Mouse (Mus musculus): ENCODE measurements at regions not wholly inside any gene's neighbourhood (a gene's known extent, or its start where the extent isn't known, plus 50 kb on each side); places are given as distances from the start of the nearest gene placed in this dataset.

DNA sequence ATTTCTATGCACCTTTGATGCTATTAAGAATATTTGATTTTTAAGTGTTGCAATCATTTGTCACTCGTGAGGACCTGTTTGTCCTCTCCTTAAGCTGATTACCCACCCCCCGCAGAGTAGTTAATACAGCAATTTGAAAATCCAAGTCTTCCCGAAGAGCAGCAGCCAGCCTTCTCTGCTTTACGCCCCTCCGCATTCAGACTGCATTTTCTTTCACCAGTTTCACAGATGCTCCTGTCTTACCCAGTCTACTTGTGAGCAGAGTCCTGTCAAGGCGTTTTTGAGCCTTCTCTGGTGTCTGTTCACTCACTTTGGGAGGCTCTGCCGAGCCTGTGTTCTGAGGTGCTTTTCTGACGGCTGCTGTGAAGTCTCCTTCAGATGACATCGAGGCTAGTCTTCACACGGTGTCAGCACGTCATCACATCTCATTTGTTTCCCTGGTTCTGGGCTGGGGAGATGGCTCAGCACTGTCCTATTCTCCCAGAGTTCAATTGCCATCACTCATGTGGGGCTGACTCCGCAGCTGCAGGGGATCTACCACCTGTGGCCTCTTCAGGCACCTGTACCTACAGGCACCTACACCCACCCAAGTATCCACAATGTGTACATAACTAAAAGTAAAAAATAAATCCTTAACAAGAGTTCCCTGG lies 178.3 kb downstream of the Bcl2l11 start:
- ATAC-seq = no peak

DNA sequence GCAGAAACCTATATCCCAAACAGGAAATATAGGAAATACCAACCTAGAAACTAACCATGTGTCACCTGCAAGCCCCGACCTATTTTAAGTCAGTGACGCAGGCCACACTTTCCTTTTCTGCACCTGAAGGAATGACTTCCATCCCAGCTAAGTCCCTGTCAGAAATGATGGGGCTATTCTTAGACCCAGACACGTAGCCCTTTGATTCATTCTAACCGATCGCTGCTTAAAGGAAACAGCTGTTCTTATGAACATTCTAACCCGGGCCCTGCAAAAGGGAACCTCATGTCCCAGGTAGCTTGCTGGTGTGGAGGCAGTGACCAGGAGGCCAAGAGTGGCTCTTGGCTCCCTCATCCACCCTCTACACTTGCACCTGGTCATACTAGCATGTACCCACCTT lies 180.9 kb downstream of the Bcl2l11 start:
- ATAC-seq = no peak

DNA sequence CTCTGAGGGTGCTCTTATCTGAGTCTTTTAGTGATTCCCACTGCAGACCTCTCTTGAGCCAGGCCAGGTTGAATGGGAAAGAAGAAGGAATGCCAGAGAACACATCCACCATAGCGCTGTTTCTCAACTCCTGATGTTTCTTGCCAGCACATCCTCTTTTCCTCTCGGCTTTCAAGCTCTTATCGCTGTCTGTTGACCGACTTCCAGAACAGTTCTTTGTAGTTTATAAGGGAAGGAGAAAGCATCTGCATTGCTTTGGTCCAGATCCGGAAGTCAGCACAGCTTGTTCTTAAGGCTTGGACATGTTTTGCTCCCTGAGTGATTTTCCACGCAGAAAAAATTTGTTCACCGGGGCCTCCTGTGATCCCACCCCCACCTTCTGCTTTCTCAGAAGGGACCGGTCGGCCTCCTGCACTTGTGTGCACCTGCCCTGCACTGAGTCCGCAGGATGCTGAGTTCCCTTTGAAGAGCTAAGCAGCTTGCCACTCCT lies 183.7 kb downstream of the Bcl2l11 start:
- ATAC-seq = no peak

DNA sequence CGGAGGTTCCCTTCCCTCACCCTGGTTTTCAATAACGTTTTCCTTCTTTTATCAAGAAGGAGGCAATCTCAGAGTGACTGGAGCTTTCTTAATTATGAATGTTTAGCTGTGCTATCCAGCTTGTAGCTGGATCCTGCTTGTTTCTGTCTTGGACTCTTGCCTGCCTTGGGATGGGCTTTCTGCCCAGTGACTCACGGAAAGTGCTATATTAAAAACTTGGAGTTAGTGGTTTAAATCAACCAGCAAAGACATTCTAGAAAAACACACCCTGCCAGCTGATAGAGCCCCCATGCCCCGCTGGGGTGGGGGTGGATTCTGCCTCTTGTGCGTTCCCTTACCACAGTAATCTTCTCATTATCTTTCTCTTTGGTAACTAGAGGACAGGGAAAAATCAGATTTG lies 184.2 kb downstream of the Bcl2l11 start:
- no peak for ATAC-seq

DNA sequence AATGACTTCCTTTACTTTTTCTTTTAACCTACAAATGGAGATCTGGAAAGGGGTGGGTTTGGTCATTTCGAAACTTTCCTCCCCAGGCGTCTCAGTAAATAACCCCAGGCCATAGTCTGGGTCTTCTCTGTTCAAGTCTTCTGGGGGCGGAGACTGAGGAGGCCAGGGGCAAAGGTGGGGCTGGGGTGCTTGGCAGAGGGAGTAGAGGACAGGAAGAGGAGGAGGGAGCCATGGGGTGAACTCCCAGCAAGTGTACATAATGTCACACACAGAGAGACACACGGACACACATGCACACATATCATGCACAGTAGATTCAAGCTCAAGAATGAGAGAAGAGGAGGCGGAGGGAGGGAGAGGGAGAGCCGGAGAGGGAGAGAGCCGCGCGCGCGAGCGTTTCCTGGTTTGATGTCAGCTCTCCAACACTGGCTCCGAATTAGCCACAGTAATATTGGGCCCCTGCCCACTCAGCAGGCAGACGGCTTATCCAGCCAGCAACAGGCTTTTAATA lies 186.3 kb downstream of the Bcl2l11 start:
- ATAC-seq = peak; percentile 76

DNA sequence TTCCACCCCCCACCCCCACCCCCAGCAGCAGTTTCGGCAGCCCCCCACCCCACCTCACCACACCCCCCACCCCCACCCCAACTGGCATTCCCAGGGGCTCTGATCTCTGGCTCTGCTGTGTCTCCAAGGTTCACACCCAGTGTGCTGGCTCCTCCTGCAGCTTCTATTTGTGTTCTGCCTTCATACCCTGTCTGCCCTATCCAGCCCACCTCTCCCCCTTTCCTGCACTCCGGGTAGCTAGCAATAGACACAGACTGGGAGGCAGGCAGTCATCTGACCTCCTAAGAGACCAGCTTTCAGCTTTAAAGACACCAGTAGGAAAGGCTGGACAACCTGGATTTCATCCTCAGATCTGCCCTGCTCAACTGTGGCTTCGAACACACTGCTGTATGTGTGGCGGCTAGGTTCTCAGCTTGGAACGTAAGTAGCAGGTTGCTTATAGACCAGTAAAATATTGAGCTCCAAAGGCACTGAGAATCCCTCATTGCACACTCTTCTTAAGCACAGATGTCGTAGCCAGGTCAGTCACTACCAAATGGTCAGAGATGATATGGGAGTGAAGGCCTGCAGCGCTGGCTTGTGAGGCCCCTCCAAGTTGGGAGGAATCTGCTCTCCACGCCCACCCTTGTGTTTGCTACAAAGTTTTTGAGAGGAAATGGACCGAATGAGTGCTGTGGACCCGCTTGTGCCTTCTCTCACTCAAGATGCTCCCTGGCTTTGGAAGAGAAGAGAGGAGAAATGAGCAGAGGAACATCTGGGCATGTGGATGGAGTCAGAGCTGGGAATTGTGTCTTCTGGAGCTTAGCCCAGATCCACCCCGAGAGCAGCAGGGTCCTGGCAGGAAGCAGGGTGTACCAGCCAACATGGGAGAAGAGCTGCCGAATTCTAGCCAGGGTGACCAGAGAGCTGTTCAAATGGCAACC lies 187.1 kb downstream of the Bcl2l11 start:
- no peak for ATAC-seq

DNA sequence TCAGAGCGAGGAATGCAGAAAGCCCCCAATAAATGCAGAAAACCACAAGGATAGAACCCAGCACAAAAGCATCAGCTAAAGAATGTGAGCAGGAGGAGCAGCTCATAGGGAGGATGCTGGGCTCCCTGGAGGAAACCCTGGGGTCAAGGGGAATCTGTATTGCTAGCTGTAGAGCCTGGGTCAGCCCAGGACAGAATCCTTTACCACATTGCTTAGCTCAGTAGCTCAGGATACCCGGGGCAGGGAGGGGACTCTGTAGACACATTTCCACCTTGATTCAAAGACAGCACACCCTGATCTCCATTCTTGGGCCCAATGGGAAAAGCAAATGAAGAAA lies 187.7 kb downstream of the Bcl2l11 start:
- ATAC-seq = no peak

DNA sequence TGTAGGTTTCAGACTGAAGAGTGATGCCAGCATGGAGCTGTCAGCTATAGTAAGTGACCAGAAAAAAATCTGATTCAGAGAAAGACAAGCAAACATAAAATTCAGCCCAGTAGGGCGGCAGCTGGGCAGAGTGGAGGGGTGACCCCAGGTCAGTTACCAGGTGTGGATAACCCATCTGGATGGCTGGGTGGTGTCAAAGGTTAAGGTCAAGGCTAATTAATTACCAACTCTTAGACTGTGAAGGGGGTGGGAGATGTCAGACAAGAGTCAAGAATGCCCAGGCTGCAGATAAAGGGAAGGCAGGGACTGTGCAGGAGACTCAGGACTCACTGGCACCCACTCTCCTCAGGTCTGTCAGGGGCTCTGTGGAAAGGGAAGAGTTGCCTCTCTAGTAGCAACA lies 188.1 kb downstream of the Bcl2l11 start:
- no peak for ATAC-seq

DNA sequence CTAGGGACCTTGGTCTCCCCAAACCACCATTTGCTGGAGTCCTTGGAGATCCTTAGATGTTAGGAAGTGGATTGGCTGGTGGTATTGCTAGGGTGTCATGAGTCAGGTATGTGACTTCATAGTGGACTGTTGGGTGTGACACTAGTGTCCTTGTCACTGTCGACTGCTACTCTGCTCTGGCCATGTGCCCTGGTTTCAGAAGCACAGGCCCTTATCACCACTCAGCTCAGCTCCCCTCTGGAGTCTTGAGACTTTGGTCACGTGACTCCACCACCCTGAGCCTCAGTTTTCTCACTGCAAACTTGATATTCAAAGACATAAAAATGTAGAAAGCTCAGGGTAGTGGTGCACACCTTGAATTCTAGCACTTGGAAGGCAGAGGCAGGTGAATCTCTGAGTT lies 190.7 kb downstream of the Bcl2l11 start:
- ATAC-seq = no peak

DNA sequence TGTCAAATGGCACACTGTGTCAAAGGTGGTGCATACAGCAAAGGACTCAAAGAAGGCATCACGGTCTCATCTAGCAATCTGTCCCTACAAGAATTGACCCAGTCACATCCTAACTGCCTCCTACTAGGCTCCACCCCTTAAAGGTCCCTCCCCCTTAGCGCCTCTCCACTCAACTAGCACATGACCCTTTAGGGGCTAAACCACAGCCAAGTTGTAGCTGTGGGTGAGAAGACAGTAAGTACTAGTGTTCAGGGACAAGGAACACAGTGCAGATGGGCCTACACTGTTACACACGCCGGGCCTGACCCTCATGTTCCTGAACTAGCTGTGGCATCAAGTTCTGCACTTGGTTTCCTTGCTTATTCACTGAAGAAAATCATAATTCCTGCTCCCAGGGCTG lies 192.4 kb downstream of the Bcl2l11 start:
- no peak for ATAC-seq

DNA sequence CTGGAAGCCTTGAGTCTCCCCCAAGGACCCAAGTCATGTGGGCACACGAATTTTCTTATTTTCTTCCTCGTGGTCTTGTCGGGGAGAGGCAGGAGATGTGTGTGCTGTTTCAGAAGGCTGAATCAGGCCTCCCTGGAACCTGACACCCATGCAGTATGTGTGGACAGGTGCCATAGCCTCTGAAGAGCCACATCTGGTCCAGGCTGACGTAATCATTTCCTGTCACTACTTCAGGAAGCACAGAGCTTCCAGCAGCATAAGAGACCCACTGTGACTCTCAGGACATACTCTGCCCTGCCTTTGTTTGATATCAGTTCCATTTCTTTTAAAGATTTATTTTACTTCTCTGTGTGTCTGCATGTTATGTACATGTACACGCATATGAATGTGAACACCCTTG lies 193.1 kb downstream of the Bcl2l11 start:
- ATAC-seq = peak; percentile 73

DNA sequence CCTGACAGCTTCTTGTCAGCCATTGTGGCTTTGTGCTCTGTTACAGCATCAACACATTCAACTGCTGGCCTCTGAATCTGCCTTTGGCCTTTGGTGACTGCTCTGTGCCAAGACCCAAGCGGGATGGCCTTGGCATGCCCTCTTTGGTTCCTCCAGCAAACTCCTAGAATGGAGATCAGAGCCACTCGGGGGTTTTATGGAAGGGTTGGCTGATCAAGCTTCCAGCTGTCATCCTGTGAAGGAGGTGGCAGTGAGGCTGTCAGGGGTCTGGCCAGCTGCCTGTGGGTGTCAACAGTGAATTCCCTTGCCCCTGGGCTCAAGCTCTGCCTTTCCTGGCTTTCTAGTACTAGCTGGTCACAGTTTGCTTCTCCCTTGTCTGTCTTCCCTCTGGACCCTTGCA lies 195.6 kb downstream of the Bcl2l11 start:
- no peak for ATAC-seq

DNA sequence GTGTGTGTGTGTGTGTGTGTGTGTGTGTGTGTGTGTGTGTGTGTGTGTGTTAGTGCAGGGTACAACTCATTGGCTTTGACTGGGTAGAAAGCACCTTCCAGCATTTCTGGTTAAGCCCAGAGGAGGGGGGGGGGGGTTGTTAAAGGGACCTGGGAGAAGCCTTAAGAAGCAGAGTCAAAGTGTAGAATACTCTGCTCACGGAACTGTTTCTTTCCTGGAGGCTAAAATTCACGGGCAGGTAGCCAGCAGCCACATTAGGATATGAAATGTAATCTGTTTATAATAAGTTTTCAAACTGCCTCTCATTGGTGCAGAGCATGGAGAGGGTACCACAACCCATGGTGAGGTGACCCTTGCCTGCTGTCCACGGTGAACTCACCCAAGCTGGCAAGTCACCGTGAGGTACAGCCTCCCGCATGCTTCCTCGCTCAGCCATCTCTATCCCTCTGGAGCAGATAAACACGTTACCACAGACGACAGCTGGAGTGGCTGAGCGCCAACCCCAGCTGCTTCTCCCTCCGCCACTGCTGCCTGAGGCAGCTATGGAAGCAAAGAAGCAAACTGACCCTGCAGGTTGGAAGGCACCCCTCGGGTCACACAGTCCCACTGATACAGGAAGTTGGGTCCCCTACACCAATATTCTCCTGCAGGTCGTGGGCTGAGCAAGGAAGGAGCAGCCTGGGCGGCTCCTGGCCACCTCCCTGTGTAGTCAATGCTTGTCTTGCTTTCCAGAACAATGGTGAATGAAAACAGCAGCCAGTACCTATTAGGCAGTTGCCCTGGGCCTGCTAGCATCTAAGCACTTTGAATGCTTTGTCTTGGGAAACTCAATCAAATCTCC lies 198.6 kb downstream of the Bcl2l11 start:
- no peak for ATAC-seq

DNA sequence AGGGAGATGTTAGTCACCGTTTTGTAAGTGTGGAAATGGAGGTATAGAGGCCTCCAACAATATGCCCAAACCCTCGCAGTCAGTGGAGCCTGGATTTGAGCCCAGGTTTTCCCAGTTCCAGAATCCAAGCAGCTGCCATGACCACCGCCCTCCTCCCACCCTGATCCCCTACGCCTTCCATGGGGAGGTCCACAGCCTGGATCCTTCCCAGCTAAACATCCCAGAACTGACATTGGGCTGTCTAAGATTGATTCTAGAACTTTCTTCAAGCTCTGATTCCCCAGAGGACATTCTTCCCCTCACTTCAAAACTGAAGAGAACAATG lies 199.2 kb downstream of the Bcl2l11 start:
- ATAC-seq = no peak

DNA sequence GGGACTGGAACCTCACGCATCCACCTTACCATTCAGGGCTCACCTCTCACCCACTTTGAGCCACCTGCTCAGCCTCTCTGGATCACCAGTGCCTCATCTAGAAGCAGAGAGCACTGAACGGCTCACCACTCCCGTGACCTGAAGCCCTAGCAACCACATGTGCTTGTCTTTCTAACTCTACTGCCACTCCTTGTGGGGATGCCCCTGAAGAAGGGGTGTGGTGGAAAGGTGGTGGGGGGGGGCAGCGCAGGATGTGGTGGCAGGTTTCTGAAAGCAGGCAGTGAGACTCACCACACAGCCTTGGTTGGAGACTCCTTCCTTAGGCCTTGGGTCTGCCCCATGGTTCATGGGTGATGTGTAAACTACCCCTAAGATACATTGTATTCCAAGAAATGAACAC lies 199.6 kb downstream of the Bcl2l11 start:
- peak; percentile 99 for ATAC-seq

DNA sequence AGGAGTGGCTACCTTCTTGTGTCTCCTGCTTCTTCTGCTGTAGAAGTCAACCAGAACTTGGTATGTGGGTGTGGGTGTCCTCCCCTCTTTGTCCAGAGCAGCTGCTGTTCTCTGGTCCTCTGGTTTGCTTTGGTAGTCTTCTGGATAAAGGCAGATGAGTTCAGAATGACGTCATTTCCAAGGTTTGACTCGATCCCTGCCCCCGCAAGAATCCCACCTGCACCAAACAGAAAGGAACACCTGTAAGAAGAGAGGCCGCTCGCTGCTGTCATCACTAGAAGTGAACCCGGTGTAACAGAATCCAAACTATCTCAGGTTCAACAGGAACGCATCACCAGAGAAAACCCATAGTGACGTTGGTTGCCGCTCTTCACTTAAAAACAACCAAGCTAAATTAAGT lies 205.0 kb downstream of the Bcl2l11 start:
- no peak for ATAC-seq

DNA sequence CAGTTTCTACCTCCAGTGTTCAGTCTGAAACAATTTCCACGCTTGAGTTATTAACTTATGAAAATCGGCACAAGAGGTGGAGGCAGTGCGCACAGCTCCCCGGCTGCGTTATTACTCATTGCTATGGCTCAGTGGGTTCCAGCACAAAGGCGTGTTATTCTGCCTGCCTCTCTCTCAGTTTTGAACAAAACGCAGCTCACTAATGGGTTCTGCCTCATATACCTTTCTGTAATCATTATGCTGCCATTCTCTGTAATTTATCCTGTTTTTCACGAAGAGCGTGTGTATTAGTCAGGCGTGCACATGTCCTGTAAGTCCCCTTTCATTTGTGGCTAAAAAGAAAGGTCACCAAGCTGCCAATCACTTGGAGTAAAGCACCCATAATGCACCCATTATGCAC lies 205.4 kb downstream of the Bcl2l11 start:
- no peak for ATAC-seq

DNA sequence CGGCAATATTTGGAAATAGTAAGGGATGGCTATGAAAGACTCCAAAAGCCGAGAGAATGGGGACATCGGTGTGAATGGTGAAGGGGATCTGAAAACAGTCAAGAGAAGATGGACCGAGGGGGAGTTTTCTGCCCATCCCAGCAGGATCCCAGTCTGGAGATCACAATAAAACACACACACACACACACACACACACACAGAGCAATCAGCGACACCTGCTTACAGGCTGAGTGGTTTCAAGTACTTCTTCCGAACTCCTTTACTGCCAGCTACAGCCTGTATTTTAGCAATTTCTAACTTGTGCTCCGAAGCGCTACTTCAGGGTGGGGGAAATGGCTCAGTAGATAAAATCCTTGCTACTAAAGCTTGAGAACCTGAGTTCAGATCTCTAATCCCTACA lies 205.8 kb downstream of the Bcl2l11 start:
- no peak for ATAC-seq

DNA sequence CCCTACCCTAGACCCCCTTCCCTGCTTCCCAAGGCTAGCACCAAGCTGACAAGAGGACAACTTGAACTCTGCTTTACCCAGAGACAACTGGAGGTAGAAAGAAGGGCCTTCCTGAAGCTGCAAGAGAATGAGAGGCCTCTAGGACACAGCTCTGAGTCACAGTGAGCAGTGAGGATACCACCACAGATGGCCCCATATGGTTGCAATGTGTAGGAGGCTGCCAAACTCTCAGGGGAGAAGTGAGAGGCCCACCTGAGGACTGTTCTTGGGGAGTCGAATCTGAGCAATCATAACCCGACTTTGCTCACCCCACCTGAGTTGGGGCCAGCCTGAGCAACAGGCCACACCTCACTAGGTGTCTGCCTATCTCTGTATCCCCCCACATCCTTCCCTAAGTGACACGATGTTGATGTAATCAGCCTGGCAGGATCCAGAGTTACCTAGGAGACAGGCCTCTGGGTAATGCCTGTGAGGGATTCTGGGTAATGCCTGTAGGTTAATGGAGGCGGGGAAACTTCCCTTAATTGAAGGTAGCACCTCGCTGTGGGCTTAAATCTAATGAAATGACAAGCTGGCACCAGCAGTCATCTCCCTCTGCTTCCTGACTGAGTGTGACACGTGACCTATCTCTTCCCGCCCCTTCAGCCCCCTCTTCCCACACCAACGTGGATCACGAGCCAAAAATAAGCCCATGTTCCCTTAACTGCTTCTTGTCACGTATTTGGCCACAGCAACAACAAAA lies 207.7 kb downstream of the Bcl2l11 start:
- peak; percentile 67 for ATAC-seq

DNA sequence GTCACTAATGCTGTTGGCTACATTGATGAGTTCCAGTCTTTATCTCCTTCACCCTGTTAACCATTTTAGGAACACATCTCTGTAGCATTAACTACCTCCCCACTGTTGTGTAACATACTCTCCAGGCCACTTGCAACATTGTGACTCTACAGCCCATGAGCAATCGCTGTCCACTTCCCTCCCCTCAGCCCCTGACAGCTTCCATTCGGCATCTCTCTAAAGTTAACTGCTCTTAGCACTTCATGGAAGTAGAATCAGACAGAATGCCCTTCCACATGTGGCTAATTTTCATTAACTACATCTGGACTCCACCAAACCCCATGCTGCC lies 208.3 kb downstream of the Bcl2l11 start:
- no peak for ATAC-seq

DNA sequence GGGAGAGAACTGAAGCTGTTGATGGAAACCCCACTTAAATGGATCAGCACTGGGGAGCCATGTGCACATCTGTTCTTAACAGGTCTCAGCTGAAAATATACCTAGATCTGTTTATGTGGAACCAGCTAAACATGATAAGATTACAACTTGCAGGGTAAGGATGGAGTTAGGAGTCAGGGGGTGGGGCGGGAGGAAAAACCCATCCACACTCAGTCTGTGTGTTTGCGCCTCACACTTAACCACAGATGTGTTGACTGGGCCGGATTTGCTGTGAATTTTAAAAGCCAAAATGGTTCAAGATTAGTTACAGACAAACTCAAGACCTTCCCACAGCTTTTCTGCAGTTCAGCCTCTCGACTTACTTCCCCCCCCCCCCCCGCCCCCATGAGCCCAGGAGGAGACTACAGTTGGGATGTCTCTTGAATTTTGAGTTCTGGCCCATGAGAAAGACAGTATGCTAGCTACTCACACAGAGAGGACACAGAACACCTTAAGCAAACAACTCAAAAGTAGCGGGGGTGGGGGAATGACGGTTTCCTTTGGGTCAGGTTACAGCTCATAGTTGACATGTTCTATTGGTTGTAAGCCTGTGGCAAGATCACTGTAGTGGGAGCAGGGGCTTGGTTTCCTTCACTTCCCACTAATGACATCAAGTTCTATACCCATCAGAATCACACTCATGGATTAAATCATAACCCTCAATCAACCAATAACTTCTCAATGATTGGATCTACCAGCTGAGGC lies 209.1 kb downstream of the Bcl2l11 start:
- ATAC-seq = peak; percentile 45

DNA sequence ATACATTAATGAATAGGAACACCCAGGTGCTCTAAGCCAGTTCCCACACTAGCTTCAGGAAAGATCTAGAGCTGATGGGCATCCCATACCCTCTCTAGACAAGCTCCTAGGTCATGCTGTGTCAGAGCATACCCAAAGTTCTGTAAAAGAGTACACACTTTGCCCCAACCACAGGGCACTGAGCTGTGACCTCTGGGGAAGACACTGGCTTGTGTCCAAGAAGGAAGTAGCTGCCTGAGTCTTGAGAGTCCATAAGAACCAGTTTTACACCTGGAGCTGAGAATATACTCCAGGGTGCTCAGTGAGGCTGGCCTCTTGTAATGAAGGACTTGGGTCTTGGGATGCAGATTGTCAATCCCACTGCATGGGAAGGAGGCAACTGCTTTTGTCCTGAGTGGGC lies 211.4 kb downstream of the Bcl2l11 start:
- ATAC-seq = no peak
